Mouse (Mus musculus) liver, embryonic 16.5 days (tissue): ENCODE results near the gene Btk. TPM values are rescaled to one million over a fixed set of nuclear protein-coding genes. Genes with fewer than 3 reads are reported as not detected.

ENCODE experiments used
- ATAC-seq: fragments of 200-750 bp; cut with Nextera tagmentation; 2 replicates; pipeline ENCODE4 v1.8.0; 2017; ENCODE audit warnings: low read depth, mild to moderate bottlenecking, moderate number of reproducible peaks, moderate library complexity
- H3K27ac ChIP-seq: fragments of 300-500 bp; sonication (generic); 2 replicates; pipeline ENCODE4 v1.5.1; 2014; ENCODE audit warnings: mild to moderate bottlenecking, low read length
- H3K27me3 ChIP-seq: fragments of 300-500 bp; sonication (generic); 2 replicates; pipeline ENCODE4 v1.6.1; 2014; ENCODE audit warnings: low read depth, low read length, mixed read lengths; ENCODE audit not compliant: control insufficient read depth, insufficient read depth
- H3K36me3 ChIP-seq: fragments of 300-500 bp; sonication (generic); 2 replicates; pipeline ENCODE4 v1.6.1; 2014; ENCODE audit warnings: mild to moderate bottlenecking; ENCODE audit not compliant: control insufficient read depth, insufficient read depth
- H3K4me1 ChIP-seq: fragments of 300-500 bp; sonication (generic); 2 replicates; pipeline ENCODE4 v1.6.1; 2014; ENCODE audit warnings: low read depth, low read length, mixed read lengths; ENCODE audit not compliant: control insufficient read depth
- H3K4me2 ChIP-seq: fragments of 300-500 bp; sonication (generic); 2 replicates; pipeline ENCODE4 v1.6.1; 2014; ENCODE audit warnings: low read depth, low read length, mixed read lengths
- H3K4me3 ChIP-seq: fragments of 300-500 bp; sonication (generic); 2 replicates; pipeline ENCODE4 v1.5.1; 2014; ENCODE audit warnings: low read depth, mild to moderate bottlenecking, low read length
- H3K9ac ChIP-seq: fragments of 300-500 bp; sonication (generic); 2 replicates; pipeline ENCODE4 v1.6.1; 2014; ENCODE audit warnings: low read depth, low read length
- H3K9me3 ChIP-seq: fragments of 300-500 bp; sonication (generic); replicated peaks from 2 replicates; pipeline ENCODE4 v1.6.1; 2016; ENCODE audit warnings: low read length; ENCODE audit not compliant: control insufficient read depth
- WGBS: fragments of 180-500 bp; shearing (Covaris S2); extraction: QIAGEN DNeasy Blood & Tissue Kit; methylation state at CpG from one replicate; pipeline ENCODE4 v1.1.7; 2014; ENCODE audit not compliant: insufficient replicate concordance; 5-methylcytosine and 5-hydroxymethylcytosine counted together
- polyA plus RNA-seq: library from polyadenylated mRNA; unstranded; fragments of >200 nt; fragmentation: Nextera tagmentation; extraction: Ambion mirVana; gene quantifications from 2 replicates; pipeline ENCODE4 v1.2.1, GENCODE M21; 2015

The Btk gene
- polyA plus RNA-seq, 1 experiment from 2014 or later = 14.8 TPM

DNA sequence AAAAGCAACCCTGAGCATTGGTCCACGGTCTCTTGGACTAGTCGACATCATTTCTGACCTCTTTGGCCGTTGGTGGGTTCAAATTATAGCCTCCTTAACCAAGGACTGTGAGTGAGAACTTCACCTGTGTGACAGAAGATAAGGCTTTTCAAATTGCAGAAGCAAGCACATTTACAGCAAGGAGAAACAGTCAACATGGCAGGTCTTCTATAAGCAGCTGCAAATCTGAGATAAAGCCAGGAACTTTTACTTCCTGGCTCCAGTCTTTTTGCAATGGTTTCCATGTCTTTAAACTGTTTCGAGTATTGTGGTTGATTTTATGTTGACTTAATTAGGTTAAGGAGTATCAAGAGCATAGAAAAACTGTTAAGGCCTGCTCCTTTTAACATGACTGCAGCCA lies 59.6 kb downstream of the Btk start:
- Histone ChIP-seq H3K36me3 (no peaks in the 10 kb centered on the region), H3K4me2 (no peak overlapping the region), H3K27ac (no peak overlapping the region), H3K9ac (no peak overlapping the region), H3K27me3 (no peaks in the 10 kb centered on the region), H3K9me3 (no peaks in the 10 kb centered on the region), H3K4me1 (no peaks in the 10 kb centered on the region; the same call in 1 of the 2 replicates), H3K4me3 (no peak overlapping the region)
- WGBS = 37% methylated on average over 4 of the region's 4 CpGs
- no peak for ATAC-seq

DNA sequence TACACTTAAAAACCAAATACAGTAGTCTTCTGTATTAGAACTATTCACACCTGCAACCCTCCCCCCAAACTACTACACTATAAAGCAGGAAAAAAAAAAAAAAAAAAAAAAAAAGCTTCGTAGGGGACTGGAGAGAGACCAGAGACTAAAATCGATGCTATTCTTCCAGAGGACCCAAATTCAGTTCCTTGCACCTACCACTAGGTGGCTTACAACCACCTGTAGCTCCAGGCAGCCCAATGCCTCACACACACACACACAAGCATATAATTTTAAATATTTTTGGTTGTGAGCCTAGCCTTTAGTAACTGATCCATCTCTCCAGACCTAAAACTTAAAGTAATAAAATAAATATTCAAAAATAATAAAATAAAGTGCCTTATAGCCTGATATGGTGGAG lies 73.9 kb downstream of the Btk start:
- no peak overlapping the region for H3K4me2 ChIP-seq
- WGBS = 32% methylated on average over 2 of the region's 2 CpGs

DNA sequence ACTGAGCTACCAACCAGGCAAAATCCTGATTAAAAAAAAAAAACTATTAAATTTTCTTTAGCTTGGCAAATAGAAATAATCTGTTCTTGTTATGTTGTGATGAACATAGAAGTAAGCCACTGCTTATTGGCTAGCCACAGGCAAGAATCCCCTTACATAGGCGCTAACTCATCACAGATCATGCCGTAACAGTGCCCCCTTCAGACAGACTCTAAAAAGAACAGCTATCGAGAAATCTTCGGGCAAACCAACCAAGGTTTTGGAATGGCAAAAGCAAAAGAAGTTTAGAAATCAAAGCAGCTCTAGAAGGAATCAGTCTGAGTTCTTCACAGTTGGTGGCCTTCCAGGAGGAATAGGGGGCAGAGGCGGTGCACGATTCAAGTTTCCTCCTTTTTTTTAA lies 75.4 kb downstream of the Btk start:
- WGBS = 61% methylated on average over 6 of the region's 6 CpGs
- no peak overlapping the region for H3K4me2 ChIP-seq
- no peaks in the 10 kb centered on the region for H3K27me3 ChIP-seq
- no peaks in the 10 kb centered on the region for H3K9me3 ChIP-seq
- no peaks in the 10 kb centered on the region for H3K4me1 ChIP-seq
- no peak overlapping the region for H3K9ac ChIP-seq
- H3K4me3 ChIP-seq = no peak overlapping the region
- ATAC-seq = no peak
- H3K27ac ChIP-seq = no peak overlapping the region
- no peaks in the 10 kb centered on the region for H3K36me3 ChIP-seq

More for the DNA sequence above, 73.9 kb downstream of the Btk start:
- ATAC-seq = no peak
- Histone ChIP-seq H3K4me3 (no peak overlapping the region), H3K36me3 (no peaks in the 10 kb centered on the region), H3K27me3 (no peaks in the 10 kb centered on the region), H3K4me1 (no peaks in the 10 kb centered on the region), H3K27ac (no peak overlapping the region), H3K9me3 (no peaks in the 10 kb centered on the region), H3K9ac (no peak overlapping the region)

DNA sequence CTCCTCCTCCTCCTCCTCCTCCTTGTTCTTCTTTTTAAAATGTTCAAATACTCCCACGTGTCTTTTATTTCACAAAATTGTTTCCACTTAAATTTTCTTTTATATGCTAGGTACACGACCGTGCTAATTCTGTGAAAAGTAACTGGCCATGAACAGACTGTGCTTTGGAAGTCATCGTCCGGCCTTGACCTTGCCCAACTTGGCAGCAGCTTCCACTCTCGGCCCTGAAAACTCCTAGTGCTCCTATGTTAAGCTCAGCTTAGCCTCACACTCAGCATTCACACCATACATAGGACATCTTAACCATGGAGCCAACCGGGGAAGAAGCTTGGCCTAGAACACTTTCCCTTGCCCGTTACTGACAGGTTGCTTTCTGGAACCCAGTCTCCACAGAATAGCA lies 82.7 kb downstream of the Btk start:
- no peak overlapping the region for H3K4me2 ChIP-seq
- no peaks in the 10 kb centered on the region for H3K36me3 ChIP-seq
- H3K4me3 ChIP-seq = no peak overlapping the region
- H3K4me1 ChIP-seq = no peaks in the 10 kb centered on the region
- H3K27ac ChIP-seq = no peak overlapping the region
- 66% methylated on average over 8 of the region's 8 CpGs for WGBS
- ATAC-seq = no peak
- no peaks in the 10 kb centered on the region for H3K9me3 ChIP-seq
- H3K9ac ChIP-seq = no peak overlapping the region
- no peaks in the 10 kb centered on the region for H3K27me3 ChIP-seq

Other genes starting within 250 kb of the Btk start
- gene Drp2, start 179.0 kb downstream of the Btk start, polyA plus RNA-seq = 0.09 and 0.12 TPM in 2 replicates
- gene Taf7l, start 107.1 kb downstream of the Btk start, polyA plus RNA-seq = not detected in 2 replicates
- gene Timm8a1, start 41.7 kb downstream of the Btk start, polyA plus RNA-seq = 62.2 and 65.2 TPM in 2 replicates
- 216 and 255 TPM in 2 replicates for gene Rpl36a, start 2.1 kb upstream of the Btk start, polyA plus RNA-seq
- 3.6 and 4.5 TPM in 2 replicates for gene Gla, start 17.6 kb upstream of the Btk start, polyA plus RNA-seq
- 66.4 and 79.1 TPM in 2 replicates for gene Hnrnph2, start 17.6 kb upstream of the Btk start, polyA plus RNA-seq
- 0.30 and 0.42 TPM in 2 replicates for gene Armcx4, start 102.9 kb upstream of the Btk start, polyA plus RNA-seq
- 5.1 and 6.0 TPM in 2 replicates for gene Armcx1, start 134.4 kb upstream of the Btk start, polyA plus RNA-seq
- gene Armcx6, start 167.8 kb upstream of the Btk start, polyA plus RNA-seq = 4.2 and 4.9 TPM in 2 replicates
- 18.8 and 19.0 TPM in 2 replicates for gene Armcx3, start 173.0 kb upstream of the Btk start, polyA plus RNA-seq
- gene Armcx2, start 225.7 kb upstream of the Btk start, polyA plus RNA-seq = 9.5 and 10.3 TPM in 2 replicates